Mouse (Mus musculus): ENCODE data around the gene 2010300C02Rik. TPM values are rescaled to one million over a fixed set of nuclear protein-coding genes. Genes with fewer than 3 reads are reported as not detected.
A peak's percentile ranks its signal among the peaks of the same experiment; 100 is the strongest.

The 2010300C02Rik gene
- polyA plus RNA-seq (2015; fragmentation: Nextera tagmentation; extraction: Ambion mirVana): 3.2 and 6.3 TPM in 2 replicates

GRCm38 (mm10) chr1:37719761-37720640 lies at the start of gene 2010300C02Rik:
Gene 2010300C02Rik, minus strand, starts transcription at chr1:37720085.
- H3K36me3 ChIP-seq: no peaks in the 10 kb centered on the region
- H3K4me3 ChIP-seq (replicated peaks): peak within 1 kb of the TSS; percentile 63
- H3K27ac ChIP-seq (replicated peaks): no peak within 1 kb of the TSS
- peaks cover 23% of the 10 kb centered on the region for H3K27me3 ChIP-seq (replicated peaks)
- H3K4me1 ChIP-seq: peaks cover 11% of the 10 kb centered on the region
- ATAC-seq (ENCODE audit: low FRiP score): peak; percentile 93
- H3K9ac ChIP-seq (replicated peaks): peak within 1 kb of the TSS; percentile 62
- H3K4me2 ChIP-seq: peak within 1 kb of the TSS; percentile 96
- H3K9me3 ChIP-seq (replicated peaks): no peaks in the 10 kb centered on the region
- WGBS: 1% methylated on average over 65 of the region's 69 CpGs

- Histone ChIP-seq H3K27me3 (replicated peaks) (no peaks in the 10 kb centered on the region), H3K9me3 (replicated peaks) (no peaks in the 10 kb centered on the region), H3K4me3 (replicated peaks) (no peak overlapping the region), H3K4me2 (no peak overlapping the region), H3K36me3 (no peaks in the 10 kb centered on the region), H3K9ac (replicated peaks) (no peak overlapping the region), H3K4me1 (no peaks in the 10 kb centered on the region), H3K27ac (replicated peaks) (no peak overlapping the region)
- ATAC-seq (ENCODE audit: low FRiP score): no peak
These were observed 39.5 kb upstream of the 2010300C02Rik start for GRCm38 (mm10) chr1:37759407-37759806.

GRCm38 (mm10) chr1:37744650-37745259 lies 24.9 kb upstream of the 2010300C02Rik start:
- 86% methylated on average over 9 of the region's 9 CpGs for WGBS
- Histone ChIP-seq H3K27me3 (replicated peaks) (no peaks in the 10 kb centered on the region), H3K4me1 (peaks cover 9% of the 10 kb centered on the region; the same call in 1 of the 2 replicates), H3K36me3 (no peaks in the 10 kb centered on the region), H3K9ac (replicated peaks) (no peak overlapping the region), H3K4me3 (replicated peaks) (no peak overlapping the region), H3K9me3 (replicated peaks) (no peaks in the 10 kb centered on the region), H3K27ac (replicated peaks) (no peak overlapping the region), H3K4me2 (no peak overlapping the region)
- no peak for ATAC-seq (ENCODE audit: low FRiP score)

- no peak overlapping the region for H3K4me3 ChIP-seq (replicated peaks)
- ATAC-seq (ENCODE audit: low FRiP score): peak; percentile 53; the same call in 1 of the 2 replicates
- H3K27me3 ChIP-seq (replicated peaks): no peaks in the 10 kb centered on the region
- peak overlapping the region; percentile 32 for H3K4me2 ChIP-seq
- no peaks in the 10 kb centered on the region for H3K9me3 ChIP-seq (replicated peaks)
- no peak overlapping the region for H3K9ac ChIP-seq (replicated peaks)
- WGBS: 27% methylated on average over 14 of the region's 14 CpGs
- H3K27ac ChIP-seq (replicated peaks): peak overlapping the region; percentile 25; the same call in 1 of the 2 replicates
- H3K36me3 ChIP-seq: no peaks in the 10 kb centered on the region
- peaks cover 9% of the 10 kb centered on the region; the same call in 1 of the 2 replicates for H3K4me1 ChIP-seq
These were observed 22.9 kb upstream of the 2010300C02Rik start for GRCm38 (mm10) chr1:37742602-37743270.

- H3K27me3 ChIP-seq (replicated peaks): no peaks in the 10 kb centered on the region
- ATAC-seq (ENCODE audit: low FRiP score): no peak
- WGBS: 47% methylated on average over 11 of the region's 11 CpGs
- H3K4me2 ChIP-seq: peak overlapping the region; percentile 32; the same call in 1 of the 2 replicates
- H3K4me3 ChIP-seq (replicated peaks): no peak overlapping the region
- no peaks in the 10 kb centered on the region for H3K9me3 ChIP-seq (replicated peaks)
- peaks cover 9% of the 10 kb centered on the region; the same call in 1 of the 2 replicates for H3K4me1 ChIP-seq
- H3K27ac ChIP-seq (replicated peaks): peak overlapping the region; percentile 56; the same call in 1 of the 2 replicates
- no peaks in the 10 kb centered on the region for H3K36me3 ChIP-seq
- H3K9ac ChIP-seq (replicated peaks): no peak overlapping the region
These were observed 22.2 kb upstream of the 2010300C02Rik start for GRCm38 (mm10) chr1:37742126-37742525.

GRCm38 (mm10) chr1:37740161-37740802 lies 20.4 kb upstream of the 2010300C02Rik start:
- Histone ChIP-seq H3K27me3 (replicated peaks) (no peaks in the 10 kb centered on the region), H3K4me2 (no peak overlapping the region), H3K9ac (replicated peaks) (no peak overlapping the region), H3K36me3 (no peaks in the 10 kb centered on the region), H3K27ac (replicated peaks) (no peak overlapping the region), H3K4me1 (peaks cover 9% of the 10 kb centered on the region; the same call in 1 of the 2 replicates), H3K9me3 (replicated peaks) (no peaks in the 10 kb centered on the region), H3K4me3 (replicated peaks) (no peak overlapping the region)
- 83% methylated on average over 8 of the region's 8 CpGs for WGBS
- no peak for ATAC-seq (ENCODE audit: low FRiP score)

- H3K9me3 ChIP-seq (replicated peaks): no peaks in the 10 kb centered on the region
- H3K4me3 ChIP-seq (replicated peaks): no peak overlapping the region
- no peak for ATAC-seq (ENCODE audit: low FRiP score)
- no peak overlapping the region for H3K4me2 ChIP-seq
- H3K36me3 ChIP-seq: no peaks in the 10 kb centered on the region
- 71% methylated on average over 2 of the region's 2 CpGs for WGBS
- H3K9ac ChIP-seq (replicated peaks): no peak overlapping the region
- H3K27ac ChIP-seq (replicated peaks): no peak overlapping the region
- peaks cover 9% of the 10 kb centered on the region; the same call in 1 of the 2 replicates for H3K4me1 ChIP-seq
- H3K27me3 ChIP-seq (replicated peaks): no peaks in the 10 kb centered on the region
These were observed 19.0 kb upstream of the 2010300C02Rik start for GRCm38 (mm10) chr1:37738895-37739294.

GRCm38 (mm10) chr1:37737045-37737444 lies 17.2 kb upstream of the 2010300C02Rik start:
- no peak for ATAC-seq (ENCODE audit: low FRiP score)
- Histone ChIP-seq H3K9me3 (replicated peaks) (no peaks in the 10 kb centered on the region), H3K36me3 (no peaks in the 10 kb centered on the region), H3K27me3 (replicated peaks) (no peaks in the 10 kb centered on the region), H3K4me2 (no peak overlapping the region), H3K9ac (replicated peaks) (no peak overlapping the region), H3K4me3 (replicated peaks) (no peak overlapping the region), H3K4me1 (peaks cover under 1% of the 10 kb centered on the region; the same call in 1 of the 2 replicates), H3K27ac (replicated peaks) (no peak overlapping the region)
- 66% methylated on average over 4 of the region's 4 CpGs for WGBS

- H3K4me2 ChIP-seq: no peak overlapping the region
- no peaks in the 10 kb centered on the region for H3K36me3 ChIP-seq
- no peak overlapping the region for H3K27ac ChIP-seq (replicated peaks)
- no peak overlapping the region for H3K9ac ChIP-seq (replicated peaks)
- no peaks in the 10 kb centered on the region for H3K4me1 ChIP-seq
- no peaks in the 10 kb centered on the region for H3K9me3 ChIP-seq (replicated peaks)
- no peak overlapping the region for H3K4me3 ChIP-seq (replicated peaks)
- no peaks in the 10 kb centered on the region for H3K27me3 ChIP-seq (replicated peaks)
- ATAC-seq (ENCODE audit: low FRiP score): no peak
- WGBS: 94% methylated on average over 5 of the region's 5 CpGs
These were observed 16.0 kb upstream of the 2010300C02Rik start for GRCm38 (mm10) chr1:37735932-37736331.

- no peak overlapping the region for H3K4me2 ChIP-seq
- H3K27me3 ChIP-seq (replicated peaks): no peaks in the 10 kb centered on the region
- H3K4me3 ChIP-seq (replicated peaks): no peak overlapping the region
- no peaks in the 10 kb centered on the region for H3K9me3 ChIP-seq (replicated peaks)
- H3K4me1 ChIP-seq: no peaks in the 10 kb centered on the region
- no peaks in the 10 kb centered on the region for H3K36me3 ChIP-seq
- no peak for ATAC-seq (ENCODE audit: low FRiP score)
- no peak overlapping the region for H3K27ac ChIP-seq (replicated peaks)
- no peak overlapping the region for H3K9ac ChIP-seq (replicated peaks)
- WGBS: 79% methylated on average over 7 of the region's 7 CpGs
These were observed 15.0 kb upstream of the 2010300C02Rik start for GRCm38 (mm10) chr1:37734841-37735240.

GRCm38 (mm10) chr1:37729353-37729752 lies 9.5 kb upstream of the 2010300C02Rik start:
- Histone ChIP-seq H3K27ac (replicated peaks) (no peak overlapping the region), H3K4me2 (no peak overlapping the region), H3K27me3 (replicated peaks) (no peaks in the 10 kb centered on the region; the same call in 1 of the 2 replicates), H3K9me3 (replicated peaks) (no peaks in the 10 kb centered on the region), H3K36me3 (no peaks in the 10 kb centered on the region), H3K4me1 (no peaks in the 10 kb centered on the region), H3K4me3 (replicated peaks) (no peak overlapping the region), H3K9ac (replicated peaks) (no peak overlapping the region)
- ATAC-seq (ENCODE audit: low FRiP score): no peak
- WGBS: 96% methylated on average over 8 of the region's 8 CpGs
